Mouse (Mus musculus): ENCODE data around the gene Rpl18a.

Gene Rpl18a

DNA sequence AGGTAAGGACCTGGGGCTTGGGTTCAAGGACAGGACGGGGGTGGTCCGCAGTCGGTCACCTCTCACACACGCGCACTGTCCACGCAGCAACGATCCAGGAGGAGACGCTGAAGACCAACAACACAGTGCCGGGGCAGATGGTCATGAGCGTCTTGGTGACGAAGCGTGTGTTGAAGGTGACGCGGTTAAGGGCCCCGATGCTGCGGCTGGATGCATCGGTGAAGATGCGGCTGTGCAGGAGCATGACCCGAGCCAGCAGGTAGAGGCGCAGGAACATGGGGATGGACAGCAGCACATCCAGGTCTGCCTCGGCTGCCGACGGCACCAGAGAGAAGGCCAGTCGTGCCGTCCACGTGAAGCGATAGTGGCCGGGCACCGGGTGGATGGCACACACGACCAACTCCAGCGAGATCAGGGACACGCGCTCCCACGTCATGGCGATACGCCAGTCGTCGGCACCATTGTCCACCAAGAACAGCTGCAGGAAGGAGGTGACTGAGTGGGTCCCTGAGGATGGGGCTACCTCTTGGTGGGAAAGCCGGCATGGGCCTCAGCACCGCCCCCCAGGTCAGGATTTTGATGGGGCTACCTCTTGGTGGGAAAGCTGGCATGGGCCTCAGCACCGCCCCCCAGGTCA, 44.5 kb downstream of the Rpl18a start:
- DNase-seq, result no peak

DNA sequence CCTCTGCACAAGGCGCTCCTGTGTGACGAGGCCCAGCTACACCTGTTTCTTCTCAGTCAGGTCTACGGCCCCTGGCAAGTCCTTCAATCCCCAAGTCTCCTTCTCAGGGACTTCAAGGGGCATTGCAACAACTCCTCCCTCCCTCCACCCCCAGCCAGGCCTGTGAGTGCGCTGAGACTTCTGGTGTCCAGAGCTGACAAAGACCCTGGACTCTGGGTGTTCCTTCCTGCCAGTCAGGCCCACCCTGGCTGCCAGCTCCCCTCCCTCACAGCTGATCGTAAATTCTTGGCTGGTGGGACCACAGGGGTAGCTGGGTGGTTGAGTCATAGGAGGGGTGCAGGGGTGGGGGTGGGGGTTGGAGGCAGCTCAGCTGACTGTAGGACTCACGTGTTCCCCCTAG, 45.4 kb downstream of the Rpl18a start:
- DNase-seq, result no peak

DNA sequence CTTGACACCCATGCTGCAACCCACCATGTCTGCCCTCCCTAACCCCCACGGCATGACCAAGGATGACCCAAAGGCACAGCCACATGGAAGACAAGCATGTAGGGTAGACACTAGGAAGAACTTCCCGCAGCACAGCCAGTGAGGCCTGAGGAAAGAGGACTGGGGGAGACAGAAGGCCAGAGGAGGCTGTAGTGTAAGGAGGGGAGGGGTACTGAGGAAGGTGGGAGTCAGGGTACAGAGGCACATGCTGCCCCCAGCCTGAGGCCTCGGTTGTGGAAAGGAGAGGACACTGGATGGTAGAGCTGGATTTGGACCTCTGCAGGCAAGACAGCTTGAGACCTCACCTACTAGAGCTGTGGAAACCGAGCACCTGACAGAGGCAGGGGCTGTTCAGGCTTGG, 46.3 kb downstream of the Rpl18a start:
- no peak for DNase-seq

DNA sequence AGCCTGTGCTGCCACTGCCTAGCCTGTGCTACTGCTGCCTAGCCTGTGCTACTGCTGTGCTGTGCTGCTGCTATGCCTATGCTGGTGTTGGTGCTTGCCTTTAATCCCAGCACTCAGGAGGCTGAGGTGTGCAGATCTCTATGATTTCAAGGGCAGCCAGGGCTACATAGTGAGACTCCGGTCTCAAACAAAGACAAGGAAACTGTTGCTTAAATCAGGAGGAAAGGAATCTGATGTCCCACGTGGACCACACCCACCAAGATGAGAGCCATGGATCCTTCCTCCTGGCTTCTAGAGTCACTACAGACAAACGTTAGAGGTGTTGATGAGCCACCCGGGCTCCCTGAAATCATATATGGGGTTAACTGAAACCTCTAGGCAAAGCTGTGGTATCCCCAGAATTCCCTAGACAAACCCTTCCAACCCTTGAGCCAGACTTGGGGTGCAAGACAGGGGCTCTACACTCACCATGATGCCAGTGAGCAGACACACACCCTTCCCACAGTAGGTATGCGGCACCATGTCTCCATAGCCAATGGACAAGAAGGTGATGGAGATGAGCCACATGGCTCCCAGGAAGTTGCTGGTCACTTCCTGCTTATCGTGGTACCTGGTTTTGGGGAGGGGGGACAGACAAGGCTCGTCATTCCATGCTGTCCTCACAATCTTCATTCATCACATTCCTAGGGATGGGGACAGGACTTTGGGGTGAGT, 46.9 kb downstream of the Rpl18a start:
- DNase-seq, result no peak

DNA sequence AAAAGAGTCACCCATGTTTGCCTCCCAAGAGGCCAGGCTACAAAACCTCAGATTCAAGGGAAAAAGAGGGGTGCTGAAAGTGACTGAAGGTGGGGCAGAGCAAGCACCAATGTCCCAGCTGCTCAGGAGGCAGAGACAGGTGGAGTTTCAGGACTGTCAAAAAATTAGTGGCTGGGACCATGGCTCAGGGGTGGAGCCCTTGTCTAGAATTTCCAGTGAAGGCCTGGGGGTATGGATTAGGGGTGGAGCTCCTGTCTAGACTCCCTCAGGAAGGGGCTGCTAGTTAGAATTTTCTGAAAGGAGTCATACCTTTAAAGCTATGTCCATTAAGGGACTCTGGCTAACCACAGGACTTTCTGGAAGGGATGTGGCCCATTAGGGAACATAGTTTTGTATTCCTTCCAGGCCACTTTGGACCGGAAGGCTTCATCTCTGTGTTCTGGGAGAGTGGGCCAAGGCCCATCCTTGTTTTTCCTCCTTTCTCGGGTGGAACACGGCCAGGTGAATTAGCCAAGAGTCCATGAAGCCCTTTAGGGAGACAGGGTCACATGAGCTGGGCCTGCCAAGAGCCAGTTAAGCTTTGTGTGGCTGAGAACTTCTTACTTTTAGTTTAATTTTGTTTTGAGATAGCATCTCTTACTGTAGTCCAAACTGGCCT, 47.8 kb downstream of the Rpl18a start:
- DNase-seq, result no peak

DNA sequence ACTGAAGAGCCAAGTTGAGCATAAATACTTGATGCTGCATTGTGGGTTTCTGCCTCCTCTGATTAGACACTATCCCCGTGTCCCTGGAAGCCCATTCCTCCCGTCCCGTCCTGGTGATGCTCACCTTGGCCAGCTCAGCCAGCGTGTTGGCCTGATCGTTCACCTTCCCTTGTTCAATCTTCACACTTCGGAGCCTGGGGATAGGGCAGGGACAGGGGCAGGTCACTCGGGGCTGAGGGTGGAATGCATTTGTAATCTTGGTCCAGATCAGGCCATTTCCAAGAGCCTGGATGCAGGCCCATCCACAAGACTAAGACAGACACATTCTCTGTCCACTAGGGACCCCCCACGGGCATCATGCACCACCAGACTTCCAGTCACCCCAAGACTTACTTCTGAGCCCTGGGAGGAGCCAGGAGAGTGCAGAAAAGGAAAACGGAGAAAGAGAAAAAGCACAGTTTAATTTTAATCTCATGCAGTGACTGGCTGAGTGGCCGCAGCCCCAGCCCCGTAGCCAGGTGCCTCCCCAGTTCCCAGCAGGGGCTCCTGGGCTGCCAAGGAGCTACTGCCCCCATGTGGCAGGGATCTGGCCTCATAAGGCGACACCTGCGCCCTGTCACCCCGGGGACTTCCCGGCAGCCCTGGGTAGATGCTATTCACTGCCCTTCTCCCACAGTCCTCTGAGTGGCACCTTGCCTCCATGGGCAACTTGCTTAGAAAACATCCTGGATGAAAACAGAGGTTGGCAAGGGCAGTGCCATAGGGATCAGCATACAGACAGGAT, 50.6 kb downstream of the Rpl18a start:
- peak; percentile 56 to 63 for DNase-seq

DNA sequence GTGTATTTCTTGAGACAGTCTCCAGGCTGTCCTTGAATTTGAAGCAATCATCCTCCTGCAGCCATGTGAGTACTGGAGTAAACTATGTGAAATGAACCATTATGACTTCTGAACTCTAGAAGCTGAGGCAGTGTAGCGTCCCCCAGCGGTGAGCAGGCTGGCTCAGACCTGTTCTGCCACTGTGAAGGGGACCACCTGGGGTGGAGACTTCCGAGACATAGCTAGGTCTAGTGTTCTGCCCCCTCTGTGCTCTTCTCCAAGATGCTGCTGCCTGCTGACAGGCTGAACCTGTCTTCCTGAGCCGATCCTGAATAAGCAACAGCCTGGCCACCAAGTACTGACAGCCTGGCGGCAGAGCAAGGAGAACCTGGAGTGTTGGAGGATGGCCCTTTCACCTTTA, 52.1 kb downstream of the Rpl18a start:
- no peak for DNase-seq
